Mouse (Mus musculus): ENCODE measurements around the gene Bmf.

- no peak for TF ChIP-seq TCF12 (IDR thresholded peaks at IDR 0.05; ENCODE audit: insufficient read depth, poor library complexity, severe bottlenecking)
- no peak for TF ChIP-seq E2F4 (IDR thresholded peaks at IDR 0.05; ENCODE audit: insufficient read depth)
- TF ChIP-seq POLR2A (IDR thresholded peaks at IDR 0.05; ENCODE audit: insufficient read length, low read depth): no peak
- TF ChIP-seq SRF (IDR thresholded peaks at IDR 0.05; ENCODE audit: control insufficient read depth, insufficient read length, low read depth): no peak
- no peak for TF ChIP-seq MAX (IDR thresholded peaks at IDR 0.05; ENCODE audit: low read depth)
- TF ChIP-seq POLR2AphosphoS2 (IDR thresholded peaks at IDR 0.05; ENCODE audit: insufficient read length, low read depth): no peak
- no peak for TF ChIP-seq REST (IDR thresholded peaks at IDR 0.05; ENCODE audit: insufficient read depth, insufficient read length)
These were observed 2.1 kb upstream of the Bmf start for GRCm38 (mm10) chr2:118551606-118552005.
